Mouse (Mus musculus) MEL (cell line): ENCODE measurements around the gene Rhobtb1.

Experiments
- CTCF ChIP-seq, 3 experiments: IDR thresholded peaks in 2 of 3; conservative IDR thresholded peaks in 1 of 3; 2 replicates each; pipeline ENCODE4 v1.5.1; 2011 to 2012; ENCODE audit warnings: low read length in 3 of 3, low read depth in 2 of 3, mild to moderate bottlenecking in 2 of 3, improper control_type of control experiment in 1 of 3, inconsistent platforms in 1 of 3, mixed read lengths in 1 of 3, moderate library complexity in 1 of 3; ENCODE audit not compliant: control insufficient read depth in 1 of 3, insufficient read depth in 1 of 3, poor library complexity in 1 of 3, severe bottlenecking in 1 of 3
- ELF1 ChIP-seq: IDR thresholded peaks from 2 replicates; pipeline ENCODE4 v1.6.1; 2014; ENCODE audit warnings: low read depth, mild to moderate bottlenecking, inconsistent platforms, low read length, improper control_type of control experiment, moderate library complexity
- RAD21 ChIP-seq: IDR thresholded peaks from 2 replicates; pipeline ENCODE4 v1.6.1; 2011; ENCODE audit warnings: mild to moderate bottlenecking, low read depth, low read length, improper control_type of control experiment

DNA sequence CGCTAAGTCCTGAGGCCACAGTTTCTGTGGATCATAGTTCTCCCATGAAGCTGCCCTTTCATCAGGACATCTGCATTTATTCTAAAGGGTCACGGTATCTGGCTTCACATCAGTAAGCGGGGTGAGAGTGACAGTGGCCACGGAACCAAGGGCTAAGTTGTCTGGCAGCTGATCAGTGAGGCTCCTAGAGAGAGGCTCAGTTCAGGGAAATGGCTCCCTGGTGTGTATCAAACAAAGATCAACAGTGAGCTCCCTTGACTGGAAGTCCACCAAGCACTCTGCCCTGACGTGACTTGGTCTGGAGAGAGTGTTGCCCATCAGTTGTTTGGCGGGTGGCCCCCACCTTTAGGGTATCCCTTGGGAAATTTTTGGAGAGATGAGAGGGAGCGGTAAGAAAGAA, 73.0 kb downstream of the Rhobtb1 start:
- TF ChIP-seq ELF1 (no peak), CTCF (IDR thresholded peaks at IDR 0.05 in 2 of 3, conservative IDR thresholded peaks at IDR 0.05 in 1 of 3; ENCODE audit: control insufficient read depth in 1 of 3, insufficient read depth in 1 of 3, low read depth in 2 of 3, low read length in 3 of 3, poor library complexity in 1 of 3, severe bottlenecking in 1 of 3) (no peak), RAD21 (no peak)
